Mouse (Mus musculus) neural tube, embryonic 11.5 days (tissue): ENCODE results near the gene Ndufab1. TPM values are rescaled to one million over a fixed set of nuclear protein-coding genes. Genes with fewer than 3 reads are reported as not detected.

ENCODE experiments used
- polyA plus RNA-seq: library from polyadenylated mRNA; unstranded; fragments of >200 nt; fragmentation: Nextera tagmentation; extraction: Ambion mirVana; gene quantifications from 2 replicates; pipeline ENCODE4 v1.2.1, GENCODE M21; 2014

The Ndufab1 gene
- polyA plus RNA-seq, 1 experiment from 2014 or later: 695 TPM

Other genes starting within 250 kb of the Ndufab1 start
- 0.19 TPM in 1 of 2 replicates, not detected in the other for gene Scnn1b, start 236.8 kb downstream of the Ndufab1 start, polyA plus RNA-seq
- 18.9 and 19.5 TPM in 2 replicates for gene Cog7, start 120.2 kb downstream of the Ndufab1 start, polyA plus RNA-seq
- gene Gga2, start 80.7 kb downstream of the Ndufab1 start, polyA plus RNA-seq: 70.4 and 72.5 TPM in 2 replicates
- gene Ubfd1, start 34.7 kb downstream of the Ndufab1 start, polyA plus RNA-seq: 98.6 and 110 TPM in 2 replicates
- gene Ears2, start 34.6 kb downstream of the Ndufab1 start, polyA plus RNA-seq: 13.0 and 14.2 TPM in 2 replicates
- gene Palb2, start 31.1 kb upstream of the Ndufab1 start, polyA plus RNA-seq: 17.0 and 20.5 TPM in 2 replicates
- gene Dctn5, start 31.2 kb upstream of the Ndufab1 start, polyA plus RNA-seq: 146 and 153 TPM in 2 replicates
- gene Plk1, start 57.6 kb upstream of the Ndufab1 start, polyA plus RNA-seq: 125 and 127 TPM in 2 replicates
- gene Ern2, start 84.3 kb upstream of the Ndufab1 start, polyA plus RNA-seq: 0.08 TPM in 1 of 2 replicates, not detected in the other
- gene Chp2, start 117.6 kb upstream of the Ndufab1 start, polyA plus RNA-seq: not detected in 2 replicates
- 13.4 and 14.2 TPM in 2 replicates for gene Prkcb, start 186.9 kb upstream of the Ndufab1 start, polyA plus RNA-seq